Mouse (Mus musculus) inflammation-experienced regulatory T-cells (primary cell): ENCODE results near the gene Fthl17f. TPM values are rescaled to one million over a fixed set of nuclear protein-coding genes. Genes with fewer than 3 reads are reported as not detected.

ENCODE experiments used
- polyA plus RNA-seq, 2 experiments: library from polyadenylated mRNA; unstranded; fragments of 100-300 nt; shearing (Covaris generic); gene quantifications; one replicate each; pipeline ENCODE4 v1.2.1; 2017

Gene Fthl17f
- polyA plus RNA-seq: not detected

GRCm38 (mm10) chrX:9062715-9063114 lies at the start of gene Fthl17f:
Gene Fthl17f, plus strand, starts transcription at chrX:9063015.

GRCm38 (mm10) chrX:9033193-9033592 lies 29.6 kb upstream of the Fthl17f start, which contains the start of gene Fthl17e:
Gene Fthl17e, plus strand, starts transcription at chrX:9033493.

DNA sequence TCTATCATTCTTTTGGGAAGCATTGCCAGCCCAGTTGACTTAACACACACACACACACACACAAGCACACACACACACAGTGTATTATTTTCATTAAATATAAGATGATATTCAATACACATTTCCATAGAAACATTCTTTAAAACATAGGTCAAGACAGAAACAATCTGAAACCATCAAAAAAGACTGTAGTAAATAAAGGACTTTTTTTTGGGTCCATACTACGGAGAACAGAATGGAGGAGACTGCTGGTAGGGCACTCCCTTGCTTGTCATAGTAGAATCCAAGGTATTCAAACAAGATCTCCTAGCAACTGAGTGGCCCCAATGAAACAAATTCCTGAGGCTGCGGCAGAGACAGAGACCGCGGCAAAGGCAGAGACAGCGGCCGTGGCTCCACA lies 41.4 kb downstream of the Fthl17f start, which contains the start of gene 4930402K13Rik:
Gene 4930402K13Rik, plus strand, starts transcription at position 301 of the 400 bp plus-strand sequence.

Other genes starting within 250 kb of the Fthl17f start
- gene Gm6592, start 219.0 kb upstream of the Fthl17f start, polyA plus RNA-seq: not detected
- gene Gm5751, start 188.8 kb upstream of the Fthl17f start, polyA plus RNA-seq: under 1 TPM in 1 of 2 experiments, not detected in 1; 0.39 TPM
- 1 to 10 TPM in 1 of 2 experiments, under 1 TPM in 1; 0.58 to 3.6 TPM for gene B630019K06Rik, start 170.6 kb upstream of the Fthl17f start, polyA plus RNA-seq
- gene Fthl17b, start 100.0 kb upstream of the Fthl17f start, polyA plus RNA-seq: not detected
- gene Fthl17c, start 86.5 kb upstream of the Fthl17f start, polyA plus RNA-seq: under 1 TPM in 1 of 2 experiments, not detected in 1; 0.67 TPM
- gene Fthl17d, start 76.3 kb upstream of the Fthl17f start, polyA plus RNA-seq: not detected
- gene Fthl17e, start 29.5 kb upstream of the Fthl17f start, polyA plus RNA-seq: not detected
- not detected for gene 4930402K13Rik, start 41.5 kb downstream of the Fthl17f start, polyA plus RNA-seq
- gene Lancl3, start 136.9 kb downstream of the Fthl17f start, polyA plus RNA-seq: 1 to 10 TPM in 1 of 2 experiments, under 1 TPM in 1; 0.66 to 1.0 TPM
- gene Gm14862, start 193.9 kb downstream of the Fthl17f start, polyA plus RNA-seq: not detected
- 1 to 10 TPM; 2.5 to 9.3 TPM for gene Xk, start 209.7 kb downstream of the Fthl17f start, polyA plus RNA-seq
- gene H2al1m, start 220.7 kb downstream of the Fthl17f start, polyA plus RNA-seq: under 1 TPM in 1 of 2 experiments, not detected in 1; 0.57 TPM